Mouse (Mus musculus): ENCODE data around the gene Ndufs8.

Gene Ndufs8

DNA sequence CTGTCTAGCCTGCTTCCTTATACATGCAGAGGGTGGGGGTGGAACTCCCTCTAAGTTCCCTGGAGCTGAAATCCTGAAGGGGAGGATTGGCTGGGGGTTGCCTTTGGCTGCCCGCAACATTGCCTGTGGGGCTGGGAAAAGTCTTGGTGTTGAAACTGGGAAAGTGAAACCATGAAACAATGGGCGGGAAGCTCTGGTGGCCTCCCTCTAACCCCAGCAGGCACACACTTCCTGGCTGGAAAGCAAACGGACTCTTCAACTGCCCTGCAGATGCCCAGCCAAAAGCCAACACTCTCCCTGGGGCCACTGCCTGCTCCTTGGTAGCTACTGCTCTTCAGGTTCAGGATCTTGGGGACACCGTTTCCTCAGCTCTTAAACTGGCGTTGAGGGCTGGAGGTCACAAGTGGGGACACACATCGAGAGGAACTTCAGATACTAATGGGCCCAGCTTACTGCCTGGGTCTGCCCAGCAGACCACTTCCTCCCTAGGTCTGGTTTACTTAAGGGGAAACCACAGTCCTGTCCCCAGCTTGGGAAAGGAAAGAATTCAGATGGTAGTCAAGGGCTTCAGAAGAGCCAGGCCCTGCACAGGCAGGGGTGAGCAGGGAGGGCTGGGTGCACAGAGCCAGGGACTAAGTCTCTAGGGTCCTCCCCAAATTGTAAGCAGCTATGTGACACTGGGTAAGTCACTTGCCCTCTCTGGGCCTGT lies 7.2 kb downstream of the Ndufs8 start:
- in situ Hi-C loops (cut with MboI; ENCODE audit: low sequenced_read_pairs) = no loop called here

DNA sequence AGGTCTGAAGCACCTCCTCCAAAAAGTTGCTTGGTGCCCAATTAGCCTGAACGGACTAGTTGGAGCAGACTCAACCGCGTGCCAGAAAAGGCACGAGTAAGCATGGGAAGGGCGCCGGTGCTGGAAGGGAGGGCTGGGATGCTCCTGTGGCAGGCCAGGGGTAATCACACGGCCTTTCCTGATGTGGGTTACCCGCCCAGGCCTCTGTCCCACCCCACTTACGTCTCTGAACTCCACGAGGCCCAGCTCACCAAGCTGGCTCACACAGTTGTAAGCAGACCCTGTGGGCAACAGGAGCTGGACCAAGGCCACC lies 8.3 kb downstream of the Ndufs8 start:
- in situ Hi-C loops (cut with MboI; ENCODE audit: low sequenced_read_pairs) = no loop called here

DNA sequence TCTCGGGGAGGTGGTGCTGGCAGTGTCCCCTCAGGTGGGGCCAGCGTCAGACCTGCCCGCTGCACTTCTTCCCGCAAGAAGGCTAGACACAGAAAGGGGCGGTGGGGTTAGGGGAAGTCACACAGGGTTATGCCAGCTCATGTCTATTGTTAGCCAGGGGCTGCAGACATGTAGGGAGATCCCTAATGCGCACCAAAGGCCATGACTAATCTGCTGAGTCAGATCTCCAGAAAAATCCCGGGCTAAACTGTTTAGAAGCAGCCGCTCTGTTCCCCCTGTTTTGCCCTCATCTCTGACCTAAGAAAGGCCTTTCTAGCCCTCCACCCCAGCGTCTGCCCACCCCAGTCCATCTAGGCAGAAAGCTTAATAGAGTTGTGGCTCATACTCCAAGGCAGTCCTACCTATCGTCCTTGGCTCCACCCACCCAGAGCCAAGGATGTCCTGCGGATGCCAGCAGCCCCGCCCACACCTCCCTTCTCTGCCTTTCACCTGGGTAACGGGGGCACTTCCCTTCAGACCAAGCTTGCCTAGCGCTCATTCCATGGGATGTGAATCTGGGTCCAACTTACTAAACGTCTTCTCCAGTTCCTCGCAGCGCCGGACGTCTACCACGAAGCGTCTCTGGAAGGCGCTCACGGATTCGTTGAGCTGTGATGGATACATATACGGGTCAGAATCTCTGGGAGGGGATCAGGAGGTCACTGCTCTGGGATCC lies 8.8 kb downstream of the Ndufs8 start:
- in situ Hi-C loops (cut with MboI; ENCODE audit: low sequenced_read_pairs) = no loop called here

DNA sequence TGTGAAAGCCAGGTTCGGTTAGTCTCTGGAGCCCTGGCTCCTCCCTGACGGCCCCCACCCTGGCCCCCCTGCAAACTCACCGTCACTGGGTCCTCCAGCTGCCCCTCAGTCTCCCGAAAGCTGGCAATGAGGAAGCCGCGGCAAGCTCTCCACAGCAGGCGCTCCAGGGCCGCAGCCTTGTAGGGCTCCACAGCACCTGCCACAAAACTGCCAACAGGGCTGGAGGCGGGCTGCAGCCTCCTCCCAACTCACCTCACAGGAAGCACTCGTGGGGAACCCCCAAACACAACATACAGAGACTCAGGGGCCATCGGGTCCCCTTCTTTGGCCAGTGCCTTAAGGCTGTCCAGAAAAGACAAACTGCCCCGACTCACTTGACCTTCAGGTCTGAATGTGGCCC lies 9.6 kb downstream of the Ndufs8 start:
- in situ Hi-C loops (cut with MboI; ENCODE audit: low sequenced_read_pairs) = no loop called here

DNA sequence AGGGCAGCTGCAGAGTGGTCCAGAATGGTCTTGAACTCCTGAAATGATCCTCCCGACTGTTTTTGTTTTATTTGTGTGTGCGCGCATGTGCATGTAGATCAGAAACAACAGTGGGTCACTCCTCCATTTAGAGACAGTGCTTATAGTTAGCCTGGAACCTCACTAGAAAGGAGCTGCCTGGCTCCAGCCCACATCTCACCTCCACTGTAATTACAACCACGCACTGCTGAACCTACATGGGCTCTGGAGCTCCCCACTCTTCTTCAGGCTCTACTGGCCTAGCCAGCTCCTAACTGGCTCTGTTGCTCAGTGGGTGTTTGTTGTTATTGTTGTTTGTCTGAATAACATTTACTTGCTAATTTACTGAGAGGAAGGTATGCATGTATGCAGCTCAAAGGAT lies 13.0 kb downstream of the Ndufs8 start:
- in situ Hi-C loops (cut with MboI; ENCODE audit: low sequenced_read_pairs) = no loop called here

DNA sequence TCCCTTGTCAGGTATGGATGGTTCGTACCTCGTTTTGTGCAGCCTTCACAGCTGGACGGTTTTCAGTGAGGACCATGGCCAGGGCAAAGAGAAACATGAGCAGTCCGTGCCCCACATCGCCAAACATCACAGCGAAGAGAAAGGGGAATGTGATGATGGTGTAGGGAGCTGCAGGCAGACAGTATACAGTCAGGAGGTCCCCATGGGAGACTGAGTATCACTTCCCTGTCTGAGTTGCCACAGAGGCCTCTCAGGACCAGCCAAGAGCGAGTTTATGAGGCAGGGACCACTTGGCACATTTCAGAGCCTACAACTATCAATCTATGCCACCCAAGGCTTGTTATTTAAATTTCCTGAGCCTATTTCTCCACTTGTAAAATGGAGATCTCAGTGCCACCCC lies 13.6 kb downstream of the Ndufs8 start:
- in situ Hi-C loops (cut with MboI; ENCODE audit: low sequenced_read_pairs) = no loop called here

DNA sequence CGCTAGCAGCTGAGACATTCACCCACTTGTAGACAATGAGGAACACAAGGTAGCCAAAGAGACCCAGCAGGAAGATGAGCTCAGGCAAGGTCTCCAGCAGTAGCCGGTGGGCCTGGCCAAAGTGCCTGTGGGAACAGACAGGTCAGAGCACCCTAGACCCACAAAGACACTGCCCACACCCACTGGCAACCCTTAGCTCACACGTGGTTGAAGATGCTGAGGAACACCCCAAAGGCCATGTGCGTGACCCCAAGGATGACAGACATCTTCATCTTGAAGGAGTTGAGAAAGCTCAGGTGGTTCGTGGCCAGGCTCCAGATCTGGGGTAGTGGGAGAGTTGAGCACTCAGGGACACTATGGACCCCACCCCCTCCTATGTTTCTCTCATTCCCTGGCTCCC lies 15.0 kb downstream of the Ndufs8 start:
- in situ Hi-C loops (cut with MboI; ENCODE audit: low sequenced_read_pairs) = no loop called here

DNA sequence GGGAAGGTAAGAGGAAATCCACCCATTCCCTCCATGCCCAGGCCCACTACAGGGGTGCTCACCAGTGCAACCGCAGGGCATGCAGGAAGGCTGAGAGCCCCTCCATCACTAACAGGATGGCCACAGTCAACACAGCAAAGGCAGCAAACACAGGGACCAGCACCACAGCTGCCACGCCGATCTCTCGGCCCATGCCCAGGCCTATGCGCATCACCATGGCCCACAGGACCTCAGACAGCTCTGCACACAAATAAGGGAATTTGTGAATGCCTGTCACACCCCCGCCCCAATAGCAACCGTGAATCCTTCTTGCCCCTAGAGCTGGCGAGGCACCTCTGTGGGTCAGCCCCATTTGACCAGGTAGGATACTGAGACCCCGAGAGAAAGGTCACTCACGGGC lies 16.4 kb downstream of the Ndufs8 start:
- in situ Hi-C loops (cut with MboI; ENCODE audit: low sequenced_read_pairs) = no loop called here

DNA sequence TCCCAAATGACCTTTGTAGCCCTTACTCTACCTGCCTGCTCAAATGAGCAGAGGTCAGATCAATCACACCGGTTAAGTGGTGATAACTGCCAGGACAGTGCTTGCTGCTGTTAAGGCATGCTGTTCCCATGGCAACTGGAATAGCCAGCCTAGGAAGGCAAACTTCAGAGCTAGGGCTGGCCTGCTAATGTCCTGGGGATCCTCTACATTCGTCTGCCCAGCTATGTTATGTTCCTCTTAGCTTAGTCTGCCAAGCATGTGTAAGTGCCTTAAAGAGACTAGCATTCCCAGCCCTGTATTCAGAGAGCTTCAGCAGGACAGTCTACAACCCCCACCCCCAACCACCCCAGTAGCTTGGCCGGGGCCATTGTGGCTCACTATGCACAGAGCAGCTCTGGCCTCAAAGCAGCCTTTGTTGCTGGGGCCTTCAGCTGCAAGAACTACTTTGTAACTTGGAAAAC lies 17.4 kb downstream of the Ndufs8 start:
- in situ Hi-C loops (cut with MboI; ENCODE audit: low sequenced_read_pairs) = no loop called here

DNA sequence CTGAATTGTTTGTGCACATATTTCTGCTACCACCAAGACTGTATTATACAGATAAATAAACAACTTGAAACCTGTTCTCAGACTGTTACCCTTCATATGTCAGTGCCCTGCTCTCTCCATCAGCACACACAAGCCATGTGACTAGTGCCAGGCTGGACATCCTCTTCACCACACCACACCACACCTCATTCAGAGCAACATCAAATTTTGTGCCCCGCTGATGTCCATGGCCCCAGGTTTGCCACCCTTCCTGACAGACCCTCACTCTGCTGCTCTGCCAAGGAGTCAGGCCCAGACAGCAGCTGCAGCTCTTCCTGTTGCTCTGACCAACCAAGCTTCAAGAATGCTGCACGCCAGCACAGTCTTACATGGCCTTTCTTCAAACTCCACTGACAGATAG lies 18.3 kb downstream of the Ndufs8 start:
- in situ Hi-C loops (cut with MboI; ENCODE audit: low sequenced_read_pairs) = no loop called here

DNA sequence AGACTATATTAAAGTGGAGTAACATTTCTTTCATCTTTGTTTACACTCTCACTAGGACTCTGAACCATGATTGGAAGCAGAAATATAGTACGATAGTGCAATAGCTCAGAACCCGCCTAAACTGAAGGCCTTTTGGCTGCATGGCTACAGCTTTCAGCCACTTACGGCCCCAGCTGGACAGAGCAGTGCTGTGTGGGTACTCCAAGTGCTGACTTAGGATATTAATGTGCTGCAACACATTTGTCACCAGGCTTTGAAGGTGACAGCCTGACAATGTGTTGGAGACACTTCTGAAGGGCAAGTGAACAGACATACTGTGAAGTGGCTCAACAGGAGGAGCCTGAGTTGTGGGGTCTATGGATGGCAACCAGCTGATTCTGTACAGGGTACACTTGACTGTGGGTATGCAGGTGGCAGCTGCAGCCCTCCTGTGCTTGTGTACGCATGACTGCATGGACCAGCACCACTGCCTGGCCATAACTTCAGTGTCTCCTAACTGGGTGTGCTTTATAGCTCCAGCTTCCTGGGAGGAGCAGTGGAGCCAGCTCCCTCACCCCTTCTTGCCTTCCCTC lies 18.9 kb downstream of the Ndufs8 start:
- in situ Hi-C loops (cut with MboI; ENCODE audit: low sequenced_read_pairs) = no loop called here

DNA sequence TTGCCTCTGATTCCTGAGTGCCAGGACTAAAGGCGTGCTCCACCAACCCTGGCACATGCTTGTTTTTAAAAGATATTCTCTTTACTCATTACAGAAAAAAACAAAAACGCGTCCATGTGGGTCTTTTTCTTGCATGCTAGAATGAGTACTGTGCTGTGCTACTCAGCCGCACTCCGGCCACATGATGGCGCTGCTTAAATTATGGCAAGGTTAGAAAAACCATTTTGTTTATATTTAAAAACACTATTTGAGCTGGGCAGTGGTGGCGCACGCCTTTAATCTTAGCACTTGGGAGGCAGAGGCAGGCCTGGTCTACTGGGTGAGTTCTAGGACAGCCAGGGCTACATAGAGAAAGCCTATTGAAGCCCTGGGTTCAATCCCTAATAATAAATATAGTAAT lies 22.4 kb downstream of the Ndufs8 start:
- in situ Hi-C loops (cut with MboI; ENCODE audit: low sequenced_read_pairs) = no loop called here

DNA sequence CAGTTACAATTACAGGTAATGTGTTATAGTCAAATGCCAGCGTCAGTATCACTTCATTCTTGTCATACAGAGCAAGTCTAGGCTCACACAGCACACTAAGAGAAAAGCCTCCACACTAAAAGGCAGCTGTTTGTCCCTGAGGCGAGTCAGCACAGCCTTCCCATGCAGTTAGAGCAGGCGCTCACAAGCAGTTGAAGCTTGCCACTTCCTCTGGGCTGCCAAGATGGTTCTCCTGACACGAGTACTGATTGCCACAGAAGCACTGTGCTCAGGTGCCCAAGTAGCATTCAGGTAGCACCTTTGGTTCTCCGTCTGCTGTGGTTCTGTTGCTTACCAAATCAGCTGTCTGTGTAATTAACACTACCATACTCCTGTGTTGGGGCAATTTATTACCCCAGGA lies 23.5 kb downstream of the Ndufs8 start:
- in situ Hi-C loops (cut with MboI; ENCODE audit: low sequenced_read_pairs) = no loop called here

DNA sequence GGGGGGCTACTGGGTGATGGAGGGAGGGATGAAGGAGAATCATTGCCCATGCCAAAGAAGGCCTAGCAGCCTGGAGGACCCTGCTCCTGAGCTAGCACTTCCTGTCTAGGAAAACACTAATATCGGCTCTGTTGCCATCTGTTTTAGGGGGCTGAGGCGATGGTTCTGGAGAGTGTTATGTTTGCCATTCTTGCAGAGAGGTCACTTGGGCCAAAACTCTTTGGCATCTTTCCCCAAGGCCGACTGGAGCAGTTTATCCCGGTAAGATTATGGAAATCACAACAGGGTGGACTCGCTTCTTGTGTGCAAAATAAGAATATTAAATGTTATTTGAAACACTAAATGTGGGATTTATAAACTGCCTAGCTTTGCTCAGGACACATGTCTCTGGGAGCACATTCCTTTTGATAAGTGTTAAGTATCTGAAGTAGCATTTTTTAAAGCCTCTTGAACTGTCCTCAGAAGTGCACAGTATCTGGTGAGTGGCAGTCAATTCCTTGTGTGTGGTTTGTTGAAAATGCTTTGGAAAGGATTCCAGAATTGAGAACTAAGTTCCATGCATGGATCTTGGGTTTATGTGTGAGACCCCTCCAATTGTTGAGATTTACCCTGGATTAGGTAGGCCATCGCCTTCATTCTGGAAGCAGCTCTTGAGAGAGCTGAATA lies 28.1 kb downstream of the Ndufs8 start:
- in situ Hi-C loops (cut with MboI; ENCODE audit: low sequenced_read_pairs) = no loop called here

DNA sequence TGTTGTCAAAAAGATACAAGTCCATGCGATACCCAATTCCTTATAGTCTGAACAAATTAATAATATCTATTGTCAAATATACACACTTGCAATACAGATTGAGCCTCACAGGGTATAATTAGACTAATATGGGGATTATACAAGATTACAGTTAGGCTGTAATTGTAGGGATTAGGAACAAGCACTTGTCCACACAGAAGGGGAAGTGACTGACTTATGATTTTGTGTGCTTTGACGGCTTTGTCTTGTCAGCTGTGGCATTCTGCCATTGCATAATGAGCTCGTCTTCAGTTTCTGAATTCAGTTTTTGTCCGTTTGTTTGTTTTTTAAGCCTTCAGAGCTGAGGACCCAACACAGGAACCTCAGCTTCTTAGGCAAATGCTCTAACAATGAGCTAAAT lies 30.4 kb downstream of the Ndufs8 start:
- in situ Hi-C loops (cut with MboI; ENCODE audit: low sequenced_read_pairs) = no loop called here

DNA sequence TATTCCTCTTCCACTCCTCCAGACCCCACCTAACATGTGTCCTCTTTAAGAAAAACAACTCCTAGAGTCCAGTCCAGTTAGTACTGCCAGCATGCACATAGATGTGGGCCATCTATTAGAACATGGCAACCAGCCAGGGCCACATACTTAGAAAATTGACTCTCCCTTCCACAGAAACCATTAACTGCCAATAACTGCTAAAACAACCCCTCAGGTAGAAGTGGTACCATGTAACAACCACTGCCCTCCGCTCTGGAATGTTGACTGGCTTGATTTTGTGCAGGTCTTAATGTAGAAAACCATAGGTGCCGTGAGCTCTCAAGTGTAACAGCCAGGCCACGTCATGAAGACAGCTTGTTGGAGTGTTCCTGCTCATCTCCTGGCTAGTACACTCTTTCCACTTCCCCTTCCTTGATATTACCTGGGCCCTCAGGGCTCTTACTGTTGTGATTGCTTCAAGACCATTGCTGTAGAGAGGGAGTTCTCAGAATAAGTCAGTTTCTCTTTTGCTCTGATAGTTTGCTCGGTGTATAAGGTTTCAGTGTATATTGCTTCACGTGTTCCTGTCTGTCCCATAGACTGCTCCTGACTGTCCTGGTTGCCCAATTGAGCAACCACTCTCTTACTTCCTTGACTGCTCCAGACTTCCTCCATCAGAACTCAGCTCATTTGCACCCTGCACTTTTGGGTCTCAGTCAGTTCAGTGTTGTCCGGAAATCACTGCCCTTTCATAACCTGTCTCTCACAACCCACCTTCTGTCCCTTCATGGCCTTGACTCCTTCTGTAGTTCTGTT lies 32.3 kb downstream of the Ndufs8 start:
- in situ Hi-C loops (cut with MboI; ENCODE audit: low sequenced_read_pairs) = no loop called here

DNA sequence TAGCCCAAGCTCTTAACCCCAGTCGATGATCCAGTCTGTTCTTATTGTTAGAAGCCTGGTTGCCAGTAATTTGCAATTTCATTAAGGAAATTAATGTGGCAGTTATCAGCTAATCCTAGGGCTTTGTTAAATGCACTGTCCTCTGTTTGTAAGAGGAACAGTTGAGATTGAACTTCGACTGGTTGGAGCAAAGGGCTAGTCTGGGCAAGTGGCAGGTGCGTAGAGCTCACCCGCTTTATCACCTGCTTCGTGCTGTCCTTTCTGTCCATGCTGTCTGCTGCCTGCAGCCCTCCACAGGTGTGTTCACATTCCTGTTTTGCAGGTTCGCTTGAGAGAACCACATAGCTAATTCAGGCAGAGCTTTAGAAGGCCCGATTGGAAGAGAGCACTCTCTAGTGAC lies 37.5 kb downstream of the Ndufs8 start:
- in situ Hi-C loops (cut with MboI; ENCODE audit: low sequenced_read_pairs) = no loop called here

DNA sequence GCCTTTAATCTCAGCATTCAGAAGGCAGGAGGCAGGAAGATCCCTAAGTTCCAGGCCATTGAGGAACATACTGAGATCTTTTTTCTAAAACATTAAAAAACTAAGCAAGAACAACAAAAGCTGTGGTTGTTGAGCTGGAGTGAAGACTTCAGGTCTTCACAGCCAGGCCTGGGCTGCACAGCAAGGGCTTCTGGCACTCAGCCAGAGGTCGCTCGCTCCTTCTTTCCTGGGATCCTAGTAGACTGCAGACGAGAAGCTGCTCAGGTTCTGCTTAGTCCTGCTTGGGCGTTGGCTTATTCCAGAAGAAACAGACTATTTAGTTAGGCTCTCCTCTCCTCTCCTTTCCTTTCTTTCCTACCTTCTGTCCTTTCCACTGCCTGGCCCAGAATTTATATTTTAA lies 40.2 kb downstream of the Ndufs8 start:
- in situ Hi-C loops (cut with MboI; ENCODE audit: low sequenced_read_pairs) = no loop called here

DNA sequence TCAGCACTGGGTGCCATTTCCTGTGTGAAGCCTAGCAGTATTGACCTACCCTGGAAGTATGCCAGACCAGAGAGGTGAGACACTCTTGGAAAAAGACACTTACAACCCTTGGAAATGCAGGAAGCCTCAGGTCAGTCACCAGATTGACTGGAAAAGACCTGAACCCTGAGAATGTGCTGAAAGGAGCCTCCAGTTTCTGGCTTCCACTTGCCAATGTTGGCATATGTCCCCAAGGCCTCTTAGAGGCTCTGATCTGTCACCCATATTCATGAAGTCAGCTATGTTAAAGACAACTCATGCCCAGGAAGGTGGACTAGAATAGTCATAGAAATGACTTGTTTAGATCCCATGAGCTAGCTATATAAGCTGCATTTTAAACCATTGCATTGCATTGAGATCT lies 41.1 kb downstream of the Ndufs8 start:
- in situ Hi-C loops (cut with MboI; ENCODE audit: low sequenced_read_pairs) = no loop called here

DNA sequence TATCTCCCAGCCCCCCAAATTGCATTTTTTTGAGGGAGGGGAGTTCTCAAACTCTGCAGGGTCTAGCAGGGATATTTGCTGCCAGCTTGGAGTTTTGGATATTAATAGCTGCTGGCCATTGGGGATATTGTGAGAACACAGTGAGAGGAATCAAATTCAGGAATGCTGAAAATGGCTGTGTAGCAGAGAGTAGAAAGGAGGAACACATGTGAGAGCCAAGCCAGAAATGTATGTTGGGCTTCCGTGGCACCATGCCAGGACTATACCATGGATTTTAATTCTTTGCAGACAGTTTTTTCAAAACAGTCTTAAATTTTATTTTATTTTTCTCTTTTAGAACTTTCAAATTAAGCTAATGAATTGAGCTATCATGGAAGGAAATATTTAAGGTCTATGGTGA lies 44.3 kb downstream of the Ndufs8 start:
- in situ Hi-C loops (cut with MboI; ENCODE audit: low sequenced_read_pairs) = no loop called here

DNA sequence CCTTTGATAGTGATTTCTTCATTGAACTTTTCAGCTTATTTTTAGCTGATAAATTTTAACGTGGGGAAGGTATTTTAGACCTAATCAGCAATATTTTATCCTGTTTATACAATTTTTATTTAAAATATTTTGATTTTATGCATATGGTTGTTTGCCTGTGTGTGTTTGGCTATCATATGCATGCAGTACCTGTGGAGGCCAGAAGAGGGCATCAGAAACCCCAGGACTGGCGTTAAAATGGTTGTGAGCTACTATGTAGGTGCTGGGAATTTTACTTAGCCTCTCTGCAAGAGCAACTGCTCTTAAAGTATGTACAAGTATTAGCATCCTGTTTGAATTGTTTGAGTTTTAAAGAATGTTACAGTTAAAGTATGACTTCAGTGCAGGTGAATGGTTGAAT lies 47.6 kb downstream of the Ndufs8 start:
- in situ Hi-C loops (cut with MboI; ENCODE audit: low sequenced_read_pairs) = no loop called here
